Mouse (Mus musculus) ES-Bruce4 (cell line): ENCODE results near the gene Fate1. TPM values are rescaled to one million over a fixed set of nuclear protein-coding genes. Genes with fewer than 3 reads are reported as not detected.

ENCODE experiments used
- H3K27ac ChIP-seq: 2 replicates; pipeline ENCODE4 v1.5.1; 2012; ENCODE audit warnings: low read length, inconsistent platforms; ENCODE audit not compliant: insufficient read depth
- H3K27me3 ChIP-seq: 2 replicates; pipeline ENCODE4 v1.6.1; 2012; ENCODE audit warnings: mild to moderate bottlenecking, low read length, inconsistent platforms; ENCODE audit not compliant: control insufficient read depth, poor library complexity, insufficient read depth, severe bottlenecking
- H3K36me3 ChIP-seq: 2 replicates; pipeline ENCODE4 v1.6.1; 2012; ENCODE audit warnings: inconsistent platforms, mild to moderate bottlenecking, low read length, moderate library complexity; ENCODE audit not compliant: control insufficient read depth, poor library complexity, insufficient read depth, severe bottlenecking
- H3K4me1 ChIP-seq: one replicate; pipeline ENCODE4 v1.8.1; 2011; ENCODE audit warnings: low read length; ENCODE audit not compliant: control insufficient read depth, insufficient read depth
- H3K4me3 ChIP-seq: 2 replicates; pipeline ENCODE4 v1.5.1; 2011; ENCODE audit warnings: low read depth, mild to moderate bottlenecking, low read length
- H3K9ac ChIP-seq: 2 replicates; pipeline ENCODE4 v1.6.1; 2012; ENCODE audit warnings: low read depth, mild to moderate bottlenecking, inconsistent platforms; ENCODE audit not compliant: poor library complexity, severe bottlenecking
- H3K9me3 ChIP-seq: replicated peaks from 2 replicates; pipeline ENCODE4 v1.6.1; 2012; ENCODE audit warnings: mild to moderate bottlenecking, low read length, inconsistent platforms; ENCODE audit not compliant: control insufficient read depth, poor library complexity, insufficient read depth, severe bottlenecking
- CTCF ChIP-seq: IDR thresholded peaks from one replicate; pipeline ENCODE4 v1.8.1; 2011; ENCODE audit warnings: low read depth, low read length
- EP300 ChIP-seq: IDR thresholded peaks from 2 replicates; pipeline ENCODE4 v1.6.1; 2011; ENCODE audit warnings: low read depth, low read length; ENCODE audit not compliant: insufficient read depth
- POLR2A ChIP-seq: IDR thresholded peaks from one replicate; pipeline ENCODE4 v1.8.1; 2011; ENCODE audit warnings: low read length; ENCODE audit not compliant: insufficient read depth
- polyA plus RNA-seq: library from polyadenylated mRNA; stranded (reverse); fragments of >200 nt; gene quantifications from 2 replicates; pipeline ENCODE4 v1.2.4, GENCODE M21; 2011; ENCODE audit warnings: low read depth; ENCODE audit not compliant: missing spikeins, insufficient read depth, insufficient read length

Gene Fate1
- polyA plus RNA-seq, 1 experiment, result not detected

DNA sequence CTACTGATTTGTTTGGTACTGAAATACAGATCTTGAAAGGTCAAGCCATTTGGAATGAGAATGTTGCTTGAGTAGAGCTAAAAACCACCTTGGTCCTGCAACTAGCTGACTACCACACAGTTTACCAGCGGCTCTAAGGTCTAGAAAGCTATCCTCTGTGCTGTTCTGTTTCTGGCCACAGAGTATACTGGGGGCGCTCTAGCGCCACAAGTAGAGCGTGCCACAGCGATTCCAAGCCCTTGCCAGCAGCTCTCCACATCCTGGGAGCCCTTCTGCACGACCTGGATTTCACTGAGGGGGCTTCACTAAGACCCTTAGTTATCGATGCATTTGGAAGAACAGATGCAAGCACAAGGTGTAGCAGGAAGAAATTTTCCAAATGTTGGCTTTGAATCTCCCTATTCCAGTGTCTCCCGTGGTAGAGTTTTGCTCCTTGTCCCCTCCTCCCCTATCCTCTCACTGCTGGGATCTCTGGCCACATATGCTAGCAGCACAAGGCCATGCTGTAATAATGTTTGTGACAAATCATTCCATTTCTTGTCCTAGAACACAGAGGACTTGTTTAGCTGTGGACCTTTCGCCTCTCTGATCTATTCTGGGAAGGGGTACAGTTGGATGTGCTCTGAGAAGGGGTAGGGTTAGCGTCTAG, 50.1 kb downstream of the Fate1 start:
- TF ChIP-seq EP300 (no peak), CTCF (peak; percentile 45), POLR2A (no peak)
- H3K9me3 ChIP-seq, result no peaks in the 10 kb centered on the region
- H3K4me1 ChIP-seq, result no peaks in the 10 kb centered on the region
- H3K27ac ChIP-seq, result no peak overlapping the region
- no peak overlapping the region for H3K4me3 ChIP-seq
- no peaks in the 10 kb centered on the region for H3K27me3 ChIP-seq
- H3K9ac ChIP-seq, result no peak overlapping the region
- no peaks in the 10 kb centered on the region for H3K36me3 ChIP-seq

DNA sequence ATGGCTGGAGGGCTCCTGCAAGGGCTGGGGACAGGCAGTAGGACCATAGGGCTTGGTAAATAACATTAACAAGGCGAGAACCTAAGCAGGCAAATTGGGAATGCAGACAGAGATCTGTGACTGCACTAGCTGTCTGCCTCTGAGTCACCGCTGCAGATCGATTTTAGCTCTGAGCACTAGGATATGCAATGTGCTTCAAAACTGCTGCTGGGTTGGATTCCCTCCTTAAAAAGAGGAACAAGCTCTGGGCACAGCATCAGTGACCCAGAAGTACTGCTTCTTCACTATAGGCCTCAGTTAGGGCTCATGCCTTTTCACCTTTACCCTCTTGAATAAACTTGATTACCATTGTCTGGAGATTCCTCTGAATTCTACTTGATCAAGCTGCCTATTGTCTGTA, 50.8 kb downstream of the Fate1 start:
- Histone ChIP-seq H3K9ac (no peak overlapping the region), H3K4me1 (no peaks in the 10 kb centered on the region), H3K27ac (no peak overlapping the region), H3K27me3 (no peaks in the 10 kb centered on the region), H3K36me3 (no peaks in the 10 kb centered on the region), H3K4me3 (no peak overlapping the region), H3K9me3 (no peaks in the 10 kb centered on the region)
- TF ChIP-seq CTCF (no peak), POLR2A (no peak), EP300 (no peak)

Other genes with a start within 250 kb of the Fate1 start
- gene Vma21, start 157.1 kb upstream of the Fate1 start, polyA plus RNA-seq, result 28.3 and 32.0 TPM in 2 replicates
- gene Gm1141, start 52.0 kb upstream of the Fate1 start, polyA plus RNA-seq, result 0.96 TPM in 1 of 2 replicates, not detected in the other
- gene Prrg3, start 10.4 kb upstream of the Fate1 start, polyA plus RNA-seq, result 8.9 and 9.0 TPM in 2 replicates
- not detected in 2 replicates for gene Cnga2, start 18.9 kb downstream of the Fate1 start, polyA plus RNA-seq
- gene Magea4, start 249.0 kb downstream of the Fate1 start, polyA plus RNA-seq, result not detected in 2 replicates